Mouse (Mus musculus) c-Kit-negative CD71-positive TER-119-positive erythroid progenitor cells, embryonic 14.5 days (primary cell): ENCODE results near the gene Atp5g3.
A peak's percentile ranks its signal among the peaks of the same experiment; 100 is the strongest.
"Not testable (repeated sequence)": the region's sequence is repeated elsewhere in the genome, so short reads cannot be mapped to it uniquely, and the experiment has no call there.

ENCODE experiments used
- DNase-seq: peaks from one replicate; pipeline ENCODE4 v3.0.0-alpha.2; 2013; ENCODE audit warnings: low read depth, low spot score

The Atp5g3 gene

GRCm38 (mm10) chr2:73896919-73897318, 14.2 kb downstream of the Atp5g3 start:
- DNase-seq, result not testable (repeated sequence)

DNA sequence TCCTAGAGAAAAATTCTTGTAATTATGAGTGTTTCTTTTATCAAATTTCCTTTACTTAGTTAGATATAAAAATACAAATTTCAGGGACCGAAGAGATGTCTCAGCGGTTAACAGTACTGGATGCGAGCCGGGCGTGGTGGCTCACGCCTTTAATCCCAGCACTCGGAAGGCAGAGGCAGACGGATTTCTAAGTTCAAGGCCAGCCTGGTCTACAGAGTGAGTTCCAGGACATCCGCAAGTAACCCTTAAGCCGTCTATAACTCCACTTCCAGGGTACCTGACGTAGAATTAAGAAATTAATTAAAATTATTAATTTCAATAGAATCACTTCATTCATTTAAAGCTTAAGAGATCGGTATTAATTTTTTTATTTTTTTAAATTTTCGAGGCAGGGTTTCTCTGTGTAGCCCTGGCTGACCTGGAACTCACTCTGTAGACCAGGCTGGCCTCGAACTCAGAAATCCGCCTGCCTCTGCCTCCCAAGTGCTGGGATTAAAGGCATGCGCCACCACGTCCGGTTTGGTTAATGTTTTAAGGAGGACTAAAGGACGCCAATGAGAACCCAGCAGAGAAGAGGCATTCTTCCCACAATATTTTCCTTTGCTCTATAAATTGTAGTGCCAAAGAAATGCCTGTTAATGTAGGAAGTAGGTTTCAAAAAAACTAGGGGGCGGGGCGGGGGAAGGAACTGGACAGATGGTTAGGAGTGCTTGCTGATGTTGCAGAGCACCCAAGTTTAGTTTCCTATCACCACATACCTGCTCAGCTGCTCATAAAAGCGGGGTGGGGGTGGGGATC, 17.5 kb downstream of the Atp5g3 start:
- DNase-seq, result peak; percentile 24

DNA sequence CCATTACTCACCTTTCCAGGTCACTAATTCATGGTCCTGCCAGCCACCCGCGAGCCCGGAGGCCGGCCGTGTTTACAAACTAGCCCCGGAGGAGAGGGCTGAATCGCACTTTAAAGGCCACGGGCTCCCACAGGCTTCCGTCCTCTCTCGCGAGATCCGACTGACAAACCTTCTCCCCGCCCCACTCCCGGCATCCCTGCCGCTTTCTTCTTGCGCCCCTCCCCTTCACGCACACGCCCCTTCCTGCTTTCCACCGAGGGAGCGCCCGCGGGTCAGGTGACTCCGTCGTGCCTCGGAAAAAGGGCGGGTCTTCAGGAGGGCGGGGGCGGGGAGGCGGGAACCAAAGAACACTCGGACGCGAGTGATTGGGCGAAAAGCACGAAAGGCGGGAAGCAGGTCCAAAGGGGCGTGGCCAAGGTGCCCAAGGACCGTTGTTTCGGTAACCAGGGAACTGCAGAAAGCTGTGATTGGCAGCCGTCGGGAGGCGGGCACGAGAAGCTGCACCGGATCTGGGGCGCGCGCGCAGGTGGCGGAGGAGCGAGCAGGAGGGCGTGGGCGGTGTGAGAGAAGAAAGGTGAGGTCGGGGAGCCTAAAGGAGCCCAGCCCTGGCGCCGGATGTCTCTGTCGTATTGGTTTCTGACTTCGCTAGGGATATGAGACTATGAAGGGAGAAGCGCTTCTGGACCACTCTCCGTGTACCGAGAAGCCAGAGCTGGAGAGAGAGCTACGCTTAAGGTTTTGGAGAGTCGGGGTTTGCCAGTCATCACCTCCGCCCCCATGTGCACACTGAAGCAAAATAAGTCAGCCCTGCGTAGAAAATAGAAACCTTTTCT, 18.4 kb downstream of the Atp5g3 start, which contains the start of gene Atf2:
Gene Atf2, minus strand, starts transcription at position 176 of the 833 bp plus-strand sequence.
- peak; percentile 99 for DNase-seq

DNA sequence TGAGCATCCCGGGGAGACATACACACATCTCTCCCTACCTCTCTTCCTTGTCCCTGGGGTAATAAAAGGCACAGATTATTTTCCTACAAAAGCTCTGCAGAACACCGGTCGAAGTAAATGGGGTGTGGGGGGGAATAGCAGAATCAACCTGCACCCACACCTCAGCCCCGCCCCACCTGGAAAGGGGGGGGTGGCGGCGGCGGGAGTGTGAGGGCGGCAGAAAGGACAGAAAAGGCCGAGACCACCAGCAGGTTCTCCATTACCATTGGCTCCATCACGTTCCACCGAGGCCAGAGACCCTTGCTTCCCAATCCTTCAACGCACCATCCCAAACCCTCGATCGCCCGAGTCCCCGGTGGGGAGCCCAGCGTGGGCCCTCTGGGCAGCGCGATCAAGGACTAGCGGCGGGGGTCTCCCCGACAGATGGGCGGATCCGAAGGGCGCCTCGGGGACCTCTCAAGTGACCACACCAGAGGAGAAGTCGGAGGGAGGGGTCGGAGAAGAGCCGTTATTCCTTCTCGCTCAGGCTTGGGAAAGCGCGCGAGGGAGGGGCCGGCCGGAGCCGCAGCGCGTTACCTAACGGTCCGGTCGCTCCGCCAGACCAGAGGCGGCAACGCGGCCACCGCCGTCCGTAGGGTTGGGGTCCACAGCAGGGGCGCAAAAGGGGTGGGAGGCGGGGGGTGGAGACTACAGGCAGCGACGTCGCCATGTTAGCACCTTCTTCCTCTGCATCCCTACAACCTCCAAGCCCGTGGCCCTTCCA, 19.2 kb downstream of the Atp5g3 start:
- peak; percentile 30 for DNase-seq

DNA sequence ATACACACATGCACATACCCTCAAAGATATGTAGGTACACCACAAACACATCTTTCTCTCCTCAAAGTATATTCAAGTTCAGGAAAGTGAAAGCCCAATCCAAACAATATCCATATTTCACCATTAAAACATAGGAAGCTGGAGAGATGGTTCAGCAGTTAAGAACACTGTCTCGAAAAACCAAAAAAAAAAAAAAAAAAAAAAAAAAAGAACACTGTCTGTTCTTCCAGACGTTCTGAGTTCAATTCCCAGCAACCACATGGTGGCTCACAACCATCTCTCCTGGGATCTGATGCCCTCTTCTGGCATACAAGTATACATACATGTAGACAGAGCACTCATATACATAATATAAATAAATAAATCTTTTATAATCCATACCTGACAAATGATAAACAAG, 25.1 kb downstream of the Atp5g3 start:
- no peak for DNase-seq

- DNase-seq, result no peak
Measured at GRCm38 (mm10) chr2:73877891-73878290, 33.2 kb downstream of the Atp5g3 start.

DNA sequence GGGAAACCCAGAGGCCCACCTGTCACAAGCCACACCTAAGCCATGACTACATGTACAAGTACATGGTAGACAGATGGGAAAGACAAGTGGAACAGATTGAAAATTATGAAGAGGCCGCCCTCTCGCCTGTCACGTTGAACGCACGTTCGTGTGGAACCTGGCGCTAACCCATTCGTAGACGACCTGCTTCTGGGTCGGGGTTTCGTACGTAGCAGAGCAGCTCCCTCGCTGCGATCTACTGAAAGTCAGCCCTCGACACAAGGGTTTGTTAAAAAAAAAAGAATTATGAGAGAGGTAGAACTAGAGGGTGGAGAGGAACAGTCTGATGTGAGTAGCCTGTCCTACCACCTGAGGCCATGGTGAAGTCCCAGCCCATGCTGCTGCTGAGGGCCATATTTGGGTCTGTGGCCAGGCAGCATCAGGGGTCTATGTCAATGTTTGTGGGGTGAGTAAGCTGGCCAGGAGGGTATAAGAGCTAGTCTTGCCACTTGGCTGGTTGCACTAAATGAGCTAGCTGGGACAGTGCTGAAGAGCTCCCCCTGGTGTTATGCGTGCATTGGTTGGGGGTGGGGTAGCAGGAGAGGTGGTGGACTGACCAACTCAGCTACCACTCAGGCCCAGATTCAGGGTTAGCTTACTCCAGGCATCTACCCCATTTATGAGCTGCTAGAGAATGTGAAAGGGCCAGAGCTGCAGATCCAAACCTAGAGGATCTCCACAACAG, 43.2 kb downstream of the Atp5g3 start:
- no peak for DNase-seq

DNA sequence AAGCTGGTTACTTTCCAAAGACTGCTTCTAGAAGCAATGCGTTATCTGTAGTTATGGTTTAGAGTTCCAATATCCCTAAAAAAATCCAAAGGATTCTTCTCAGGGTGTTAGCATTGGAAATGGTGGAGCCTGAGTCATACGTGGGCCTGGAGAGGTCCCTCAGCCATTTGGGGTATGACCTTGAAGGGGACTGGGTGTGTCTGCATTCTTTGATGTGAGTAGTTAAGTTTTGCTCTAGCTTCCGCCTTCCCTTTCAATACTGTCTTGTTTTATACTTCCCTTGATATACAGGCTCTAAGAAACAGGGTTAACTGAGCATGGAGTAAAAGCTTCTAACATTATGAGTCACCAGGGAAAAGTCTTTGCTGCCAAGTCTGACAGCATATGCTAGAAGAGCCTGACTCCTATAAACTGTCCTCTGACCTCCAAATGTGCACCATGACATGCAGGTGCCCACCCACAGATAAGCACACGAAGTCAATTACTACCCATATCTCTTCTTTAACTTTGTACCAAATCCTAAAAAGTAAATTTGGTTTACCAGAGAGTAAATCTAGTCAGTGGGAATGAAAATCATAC, 51.0 kb downstream of the Atp5g3 start:
- no peak for DNase-seq
